Mouse (Mus musculus): ENCODE data around the gene 4933428G20Rik. TPM values are rescaled to one million over a fixed set of nuclear protein-coding genes. Genes with fewer than 3 reads are reported as not detected.

4933428G20Rik gene
- polyA plus RNA-seq, 1 experiment = not detected

DNA sequence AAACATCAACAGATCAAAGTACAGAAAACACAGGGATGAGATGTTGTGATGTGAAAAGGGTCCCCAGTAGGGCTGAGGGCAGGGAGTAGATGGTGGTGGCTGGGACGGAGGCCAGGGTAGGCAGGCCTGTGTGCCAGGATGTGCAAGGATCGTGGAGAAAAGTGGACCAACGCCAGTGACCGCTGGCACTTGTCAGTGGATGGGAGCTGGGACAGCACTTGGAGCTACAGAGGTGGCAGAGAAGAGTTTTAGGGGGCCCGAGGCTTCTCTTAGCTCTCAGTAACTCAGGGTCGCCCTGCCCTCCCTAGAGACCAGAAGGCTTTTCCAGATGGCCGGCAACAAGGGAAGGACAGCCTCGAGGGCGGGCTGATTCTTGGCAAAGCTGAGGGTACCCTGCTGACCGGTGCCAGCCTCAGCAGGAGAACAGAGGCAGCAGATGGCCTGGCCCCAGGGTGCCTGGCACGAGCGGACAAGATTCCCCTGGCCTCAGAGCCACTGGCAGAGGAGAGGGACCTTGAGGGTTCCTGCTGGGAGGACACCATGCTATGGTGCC, 43.1 kb upstream of the 4933428G20Rik start:
- Histone ChIP-seq H3K4me1 (ENCODE audit: control insufficient read depth, insufficient read depth, insufficient read length, low read length) (peaks cover 2% of the 10 kb centered on the region; the same call in 1 of the 2 replicates), H3K4me3 (ENCODE audit: low read depth, low read length) (no peak overlapping the region), H3K27ac (ENCODE audit: insufficient read depth, low read depth, low read length) (no peak overlapping the region), H3K36me3 (ENCODE audit: control insufficient read depth, insufficient read depth, low read length) (no peaks in the 10 kb centered on the region), H3K27me3 (ENCODE audit: control insufficient read depth, insufficient read depth, low read length) (peaks cover 31% of the 10 kb centered on the region)
- WGBS = 76% methylated on average over 12 of the region's 12 CpGs
- no peak for TF ChIP-seq POLR2A (IDR thresholded peaks at IDR 0.05; ENCODE audit: low read depth, low read length)
- TF ChIP-seq CTCF (IDR thresholded peaks at IDR 0.05; ENCODE audit: extremely low read depth, insufficient read length, insufficient replicate concordance, low read depth, low read length) = no peak

DNA sequence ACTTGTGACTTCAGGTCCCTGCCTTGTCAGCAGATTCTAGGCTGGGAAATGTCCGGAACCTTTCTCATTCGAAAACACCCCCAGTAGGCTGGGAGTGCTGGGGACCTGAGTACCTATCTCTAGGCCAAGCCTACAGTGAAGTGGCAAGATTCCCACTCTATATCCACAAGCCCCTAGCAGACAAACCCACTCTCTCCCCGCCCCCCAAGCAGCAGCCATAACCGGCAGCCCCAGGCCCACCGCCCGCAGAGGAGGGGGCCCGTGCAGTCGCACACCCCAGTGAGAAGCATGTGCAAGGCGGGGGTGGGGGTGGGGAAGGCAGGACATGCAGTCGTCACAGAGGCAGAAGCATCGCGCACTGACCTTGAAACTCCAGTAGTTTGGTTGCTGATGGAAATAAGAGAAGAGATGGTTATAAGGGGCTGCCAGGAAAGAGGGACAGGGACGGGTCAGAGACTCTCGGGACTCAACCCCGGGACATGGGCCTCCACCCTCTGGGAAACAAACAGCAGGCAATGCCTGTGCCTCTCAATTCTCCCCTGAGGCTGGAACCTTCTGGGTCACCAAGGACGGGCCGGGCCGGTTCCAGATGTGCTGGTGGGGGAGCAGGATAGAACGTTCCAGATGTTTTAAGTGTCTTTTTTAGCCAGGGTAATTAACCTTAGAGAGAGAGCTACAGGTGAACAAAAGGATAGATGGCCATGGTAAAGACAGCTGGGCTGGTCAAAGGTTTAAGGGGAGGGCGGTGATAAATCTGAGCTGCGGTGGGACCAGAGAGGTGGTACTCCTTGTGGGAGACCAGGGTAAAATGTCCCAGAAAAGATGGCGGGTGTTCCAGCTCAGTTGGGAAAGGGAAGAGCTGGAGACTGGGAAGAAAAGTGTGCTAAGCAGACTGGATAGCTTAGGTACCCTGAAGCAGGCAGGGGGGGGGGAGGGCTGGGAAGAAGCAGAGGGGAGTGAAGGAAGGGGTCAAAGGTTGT, 42.3 kb upstream of the 4933428G20Rik start:
- H3K27ac ChIP-seq (ENCODE audit: insufficient read depth, low read depth, low read length) = no peak overlapping the region
- no peak overlapping the region for H3K4me3 ChIP-seq (ENCODE audit: low read depth, low read length)
- 83% methylated on average over 22 of the region's 22 CpGs for WGBS
- peaks cover 30% of the 10 kb centered on the region for H3K27me3 ChIP-seq (ENCODE audit: control insufficient read depth, insufficient read depth, low read length)
- no peak for TF ChIP-seq CTCF (IDR thresholded peaks at IDR 0.05; ENCODE audit: extremely low read depth, insufficient read length, insufficient replicate concordance, low read depth, low read length)
- no peak for TF ChIP-seq POLR2A (IDR thresholded peaks at IDR 0.05; ENCODE audit: low read depth, low read length)
- no peaks in the 10 kb centered on the region for H3K36me3 ChIP-seq (ENCODE audit: control insufficient read depth, insufficient read depth, low read length)
- peaks cover 2% of the 10 kb centered on the region; the same call in 1 of the 2 replicates for H3K4me1 ChIP-seq (ENCODE audit: control insufficient read depth, insufficient read depth, insufficient read length, low read length)

DNA sequence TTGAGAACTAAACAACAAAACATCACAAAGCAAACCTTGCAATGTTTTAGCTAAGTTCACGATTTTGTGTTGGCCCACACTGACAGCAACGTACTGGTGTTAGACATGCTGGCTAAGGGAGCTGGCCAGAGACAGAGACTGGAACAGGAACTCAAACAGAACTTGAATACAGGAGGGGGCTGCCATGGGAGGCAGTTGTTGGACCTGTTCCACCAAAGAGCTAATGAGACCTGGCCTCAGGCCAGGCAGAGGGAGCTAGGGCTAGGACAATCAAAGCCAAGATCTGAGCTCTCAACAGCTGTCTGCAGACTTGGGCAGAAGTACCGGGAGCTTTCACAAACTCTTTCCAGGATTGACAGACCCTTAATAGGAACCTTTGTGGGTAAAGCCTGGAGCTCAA, 40.5 kb upstream of the 4933428G20Rik start:
- H3K27ac ChIP-seq (ENCODE audit: insufficient read depth, low read depth, low read length) = no peak overlapping the region
- peaks cover 32% of the 10 kb centered on the region for H3K27me3 ChIP-seq (ENCODE audit: control insufficient read depth, insufficient read depth, low read length)
- H3K36me3 ChIP-seq (ENCODE audit: control insufficient read depth, insufficient read depth, low read length) = no peaks in the 10 kb centered on the region
- WGBS = 29% methylated on average over 3 of the region's 3 CpGs
- no peak overlapping the region for H3K4me3 ChIP-seq (ENCODE audit: low read depth, low read length)
- TF ChIP-seq POLR2A (IDR thresholded peaks at IDR 0.05; ENCODE audit: low read depth, low read length) = no peak
- H3K4me1 ChIP-seq (ENCODE audit: control insufficient read depth, insufficient read depth, insufficient read length, low read length) = peaks cover 4% of the 10 kb centered on the region; the same call in 1 of the 2 replicates

DNA sequence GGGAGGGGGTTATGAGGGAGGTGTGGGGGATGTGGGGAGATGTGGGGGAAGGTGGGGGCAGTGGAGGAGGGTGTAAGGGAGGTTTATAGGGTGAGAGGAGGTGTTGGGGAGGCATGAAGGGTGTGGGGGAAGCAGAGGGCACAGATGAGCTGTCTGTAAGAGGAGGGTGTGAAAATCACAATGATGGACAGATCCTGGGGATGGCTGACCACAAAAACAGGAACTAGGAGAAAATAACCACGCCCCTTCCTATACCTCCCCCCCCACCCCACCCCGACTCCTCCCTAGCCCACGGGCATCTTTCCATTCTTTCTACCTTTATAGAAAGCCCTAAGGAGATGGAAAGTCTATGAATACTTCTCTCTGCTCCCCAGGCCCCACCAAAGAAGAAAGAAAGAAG, 40.0 kb upstream of the 4933428G20Rik start:
- no peak overlapping the region for H3K27ac ChIP-seq (ENCODE audit: insufficient read depth, low read depth, low read length)
- peaks cover 37% of the 10 kb centered on the region for H3K27me3 ChIP-seq (ENCODE audit: control insufficient read depth, insufficient read depth, low read length)
- no peak for TF ChIP-seq POLR2A (IDR thresholded peaks at IDR 0.05; ENCODE audit: low read depth, low read length)
- no peak for TF ChIP-seq CTCF (IDR thresholded peaks at IDR 0.05; ENCODE audit: extremely low read depth, insufficient read length, insufficient replicate concordance, low read depth, low read length)
- WGBS = 36% methylated on average over 3 of the region's 3 CpGs
- H3K4me3 ChIP-seq (ENCODE audit: low read depth, low read length) = no peak overlapping the region
- peaks cover 4% of the 10 kb centered on the region; the same call in 1 of the 2 replicates for H3K4me1 ChIP-seq (ENCODE audit: control insufficient read depth, insufficient read depth, insufficient read length, low read length)
- no peaks in the 10 kb centered on the region for H3K36me3 ChIP-seq (ENCODE audit: control insufficient read depth, insufficient read depth, low read length)

DNA sequence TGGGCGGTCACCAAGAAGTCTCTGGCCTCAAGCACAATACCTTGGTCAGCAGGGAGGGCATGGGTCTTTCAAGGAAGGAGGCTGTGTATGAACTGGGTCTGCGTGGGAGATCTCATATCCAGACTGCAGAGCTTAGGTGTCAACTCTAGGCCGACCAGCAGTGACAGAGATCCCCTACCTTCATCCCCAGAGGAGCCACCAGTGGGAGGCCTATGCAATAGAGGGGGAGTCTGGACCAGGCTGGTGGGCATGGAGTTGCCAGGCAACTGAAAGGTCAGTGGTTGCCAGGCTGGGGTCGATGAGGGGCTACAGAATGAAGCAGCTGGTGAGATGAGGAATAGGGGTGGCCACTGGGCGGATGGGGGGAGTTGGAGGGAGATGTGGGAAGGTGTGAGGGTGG, 39.5 kb upstream of the 4933428G20Rik start:
- Histone ChIP-seq H3K4me3 (ENCODE audit: low read depth, low read length) (no peak overlapping the region), H3K27ac (ENCODE audit: insufficient read depth, low read depth, low read length) (no peak overlapping the region), H3K27me3 (ENCODE audit: control insufficient read depth, insufficient read depth, low read length) (peaks cover 42% of the 10 kb centered on the region), H3K36me3 (ENCODE audit: control insufficient read depth, insufficient read depth, low read length) (no peaks in the 10 kb centered on the region), H3K4me1 (ENCODE audit: control insufficient read depth, insufficient read depth, insufficient read length, low read length) (peaks cover 9% of the 10 kb centered on the region)
- TF ChIP-seq CTCF (IDR thresholded peaks at IDR 0.05; ENCODE audit: extremely low read depth, insufficient read length, insufficient replicate concordance, low read depth, low read length) (no peak), POLR2A (IDR thresholded peaks at IDR 0.05; ENCODE audit: low read depth, low read length) (no peak)
- WGBS = 65% methylated on average over 5 of the region's 5 CpGs

DNA sequence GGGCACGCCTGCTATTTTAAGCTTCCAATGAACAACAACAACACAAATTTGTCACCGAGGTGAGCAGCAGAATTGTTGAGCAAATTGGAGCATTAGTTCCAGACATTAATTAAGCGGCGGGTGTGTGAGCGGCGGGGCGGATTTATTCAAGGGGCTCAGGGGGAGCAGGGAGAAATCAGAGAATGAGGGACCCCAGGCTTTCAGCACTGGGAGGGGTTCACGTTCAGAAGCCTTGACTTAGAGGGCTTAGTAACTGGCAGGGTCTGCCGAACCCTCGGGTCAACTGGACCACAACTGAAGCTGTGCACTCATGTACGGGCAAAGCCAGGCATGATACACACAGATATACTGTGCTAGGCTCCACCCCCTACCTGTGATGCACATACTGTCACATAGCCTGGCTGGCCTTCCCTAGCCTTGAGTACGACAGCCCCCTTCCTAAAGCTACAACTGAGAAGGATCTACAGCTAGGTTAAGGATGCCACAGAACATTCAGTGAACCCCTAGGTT, 37.5 kb upstream of the 4933428G20Rik start:
- Histone ChIP-seq H3K27ac (ENCODE audit: insufficient read depth, low read depth, low read length) (no peak overlapping the region), H3K27me3 (ENCODE audit: control insufficient read depth, insufficient read depth, low read length) (peaks cover 55% of the 10 kb centered on the region), H3K4me3 (ENCODE audit: low read depth, low read length) (no peak overlapping the region), H3K36me3 (ENCODE audit: control insufficient read depth, insufficient read depth, low read length) (no peaks in the 10 kb centered on the region), H3K4me1 (ENCODE audit: control insufficient read depth, insufficient read depth, insufficient read length, low read length) (peaks cover 15% of the 10 kb centered on the region)
- TF ChIP-seq POLR2A (IDR thresholded peaks at IDR 0.05; ENCODE audit: low read depth, low read length) (no peak), CTCF (IDR thresholded peaks at IDR 0.05; ENCODE audit: extremely low read depth, insufficient read length, insufficient replicate concordance, low read depth, low read length) (no peak)
- WGBS = 57% methylated on average over 12 of the region's 12 CpGs

All from small intestine, adult 2 months (tissue).